Mouse (Mus musculus) embryonic stem cell, embryonic (primary cell): ENCODE measurements around the gene Grcc10.

ENCODE experiments used
- CTCF ChIA-PET, 4 experiments: fragments of 300-600 bp in 2 of 4; fragments of 350-600 bp in 2 of 4; sonication (Branson Sonifier 250); formaldehyde crosslinking; loops; one replicate each; lab custom pipeline; 2022; ENCODE audit warnings: inconsistent platforms in 2 of 4; lab: Charles Lee
- POLR2A ChIA-PET, 4 experiments: fragments of 300-600 bp in 2 of 4; fragments of 350-600 bp in 2 of 4; sonication (Branson Sonifier 250); formaldehyde crosslinking; loops; one replicate each; lab custom pipeline; 2022; ENCODE audit warnings: antibody characterized with exemption in 4 of 4, inconsistent platforms in 1 of 4; lab: Charles Lee

Gene Grcc10

GRCm38 (mm10) chr6:124706061-124706627, 35.0 kb downstream of the Grcc10 start:
- POLR2A ChIA-PET: interaction anchor here (0.5 to 24.9 kb wide), 25 partner anchors 8 to 225 kb away, joined by 3 to 686 read pairs (median 4); partner anchors contain the start of genes Grcc10 (in 2 of the 4), Ptpn6 (in 2 of the 4), Atn1 (in 1 of the 4) and Spsb2 (in 1 of the 4)
- CTCF ChIA-PET: interaction anchor here in 3 of 4 experiments (0.6 to 1.1 kb wide), 3 partner anchors 34 to 53 kb away, joined by 3 to 7 read pairs (median 6); no protein-coding TSS in a partner anchor

GRCm38 (mm10) chr6:124704417-124704816, 36.8 kb downstream of the Grcc10 start:
- ChIA-PET POLR2A (interaction anchor here in 3 of 4 experiments (0.8 to 24.9 kb wide), 16 partner anchors 7 to 230 kb away, joined by 3 to 686 read pairs (median 8); partner anchors contain the start of genes Emg1 (in 2 of the 3), Grcc10 (in 2 of the 3), Phb2 (in 2 of the 3) and Ptpn6 (in 2 of the 3)), CTCF (interaction anchor here (0.5 to 1.2 kb wide), 9 partner anchors 13 to 1940 kb away, joined by 3 to 8 read pairs (median 3); no protein-coding TSS in a partner anchor)

- ChIA-PET POLR2A (interaction anchor here (0.5 to 24.9 kb wide), 26 partner anchors 8 to 227 kb away, joined by 3 to 686 read pairs (median 8); partner anchors contain the start of genes Grcc10 (in 4 of the 4), Emg1 (in 3 of the 4), Phb2 (in 3 of the 4) and Ptpn6 (in 3 of the 4)), CTCF (interaction anchor here (0.5 to 2.2 kb wide), 6 partner anchors 12 to 1940 kb away, joined by 3 to 8 read pairs (median 8); partner anchors contain the start of gene C1rl (in 1 of the 4))
Measured at GRCm38 (mm10) chr6:124703789-124704188, 37.4 kb downstream of the Grcc10 start.

DNA sequence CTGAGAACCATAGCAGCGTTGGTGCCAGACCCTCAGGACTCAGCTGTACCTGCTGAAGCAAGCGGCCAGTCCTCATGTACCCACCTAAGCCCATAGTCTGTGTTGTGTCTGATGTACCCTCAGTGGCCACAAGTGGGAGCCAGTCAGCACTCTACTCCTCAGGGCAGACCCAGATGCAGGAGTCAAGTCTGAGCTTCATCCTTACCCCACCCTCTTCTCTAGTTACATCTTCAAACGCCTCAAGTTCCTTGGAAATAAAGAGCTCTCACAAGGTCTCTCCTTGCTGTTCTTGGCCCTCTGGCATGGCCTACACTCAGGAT, 38.4 kb downstream of the Grcc10 start:
- POLR2A ChIA-PET: interaction anchor here (0.6 to 24.9 kb wide), 70 partner anchors 8 to 512 kb away, joined by 3 to 686 read pairs (median 5); partner anchors contain the start of genes Emg1 (in 4 of the 4), Grcc10 (in 4 of the 4), Phb2 (in 4 of the 4) and Lpcat3 (in 3 of the 4)
- CTCF ChIA-PET: interaction anchor here (0.6 to 2.9 kb wide), 82 partner anchors 9 to 489 kb away, joined by 3 to 22 read pairs (median 4); partner anchors contain the start of genes Emg1 (in 4 of the 4), Phb2 (in 4 of the 4), C1rl (in 3 of the 4) and Lpcat3 (in 3 of the 4)

DNA sequence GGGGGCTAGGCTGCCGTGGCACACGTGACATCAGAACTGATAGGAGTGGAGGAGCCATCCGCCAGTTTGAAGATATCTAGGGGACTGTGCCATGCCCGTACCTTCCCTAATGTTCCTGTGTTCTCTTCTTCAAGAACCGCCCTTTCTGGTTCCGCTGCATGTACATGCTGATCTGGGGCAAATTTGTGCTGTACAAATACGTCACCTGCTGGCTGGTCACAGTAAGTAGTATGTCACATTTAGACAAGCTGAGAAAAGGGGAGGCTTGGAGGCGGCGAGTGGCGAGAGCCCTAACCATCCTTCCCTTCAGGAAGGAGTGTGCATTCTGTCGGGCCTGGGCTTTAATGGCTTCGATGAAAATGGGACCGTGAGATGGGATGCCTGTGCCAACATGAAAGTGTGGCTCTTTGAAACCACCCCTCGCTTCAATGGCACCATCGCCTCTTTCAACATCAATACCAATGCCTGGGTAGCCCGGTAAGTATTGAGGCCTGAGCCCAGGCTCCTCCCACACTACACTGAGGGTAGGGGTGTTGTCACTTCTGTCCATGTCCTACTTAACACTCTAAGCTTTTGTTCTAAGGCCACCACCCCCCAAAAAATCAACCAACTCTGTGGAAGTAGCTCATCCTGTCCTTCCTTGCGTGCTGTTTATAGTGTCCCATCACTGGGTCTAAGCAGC, 38.9 kb downstream of the Grcc10 start:
- POLR2A ChIA-PET: interaction anchor here (0.6 to 24.9 kb wide), 76 partner anchors 8 to 513 kb away, joined by 3 to 686 read pairs (median 4); partner anchors contain the start of genes Emg1 (in 4 of the 4), Grcc10 (in 4 of the 4), Phb2 (in 4 of the 4) and Lpcat3 (in 3 of the 4)
- CTCF ChIA-PET: interaction anchor here (0.5 to 2.9 kb wide), 71 partner anchors 8 to 490 kb away, joined by 3 to 22 read pairs (median 4); partner anchors contain the start of genes Lpcat3 (in 3 of the 4), Atn1 (in 2 of the 4), C1rl (in 2 of the 4) and Cdca3 (in 2 of the 4)

GRCm38 (mm10) chr6:124701338-124701737, 39.8 kb downstream of the Grcc10 start:
- ChIA-PET POLR2A (interaction anchor here (0.6 to 24.9 kb wide), 33 partner anchors 9 to 475 kb away, joined by 3 to 686 read pairs (median 4); partner anchors contain the start of genes Emg1 (in 4 of the 4), Grcc10 (in 4 of the 4), Phb2 (in 4 of the 4) and Lpcat3 (in 2 of the 4)), CTCF (interaction anchor here (0.6 to 2.9 kb wide), 17 partner anchors 8 to 389 kb away, joined by 3 to 22 read pairs (median 4); partner anchors contain the start of genes Emg1 (in 1 of the 4), Lpcat3 (in 1 of the 4) and Phb2 (in 1 of the 4))

GRCm38 (mm10) chr6:124699962-124700610, 41.1 kb downstream of the Grcc10 start:
- CTCF ChIA-PET: interaction anchor here in 2 of 4 experiments (0.9 to 1.4 kb wide), 4 partner anchors 12 to 390 kb away, joined by 3 to 4 read pairs (median 3); partner anchors contain the start of genes Emg1 (in 1 of the 2) and Phb2 (in 1 of the 2)
- POLR2A ChIA-PET: interaction anchor here (0.5 to 24.9 kb wide), 21 partner anchors 7 to 545 kb away, joined by 3 to 686 read pairs (median 4); partner anchors contain the start of genes Grcc10 (in 4 of the 4), Emg1 (in 2 of the 4), Phb2 (in 2 of the 4) and Ptpn6 (in 2 of the 4)

GRCm38 (mm10) chr6:124699366-124699765, 41.8 kb downstream of the Grcc10 start:
- ChIA-PET CTCF (interaction anchor here in 2 of 4 experiments (0.9 to 1.5 kb wide), 5 partner anchors 13 to 331 kb away, joined by 3 to 4 read pairs (median 3); partner anchors contain the start of genes Emg1 (in 1 of the 2) and Phb2 (in 1 of the 2)), POLR2A (interaction anchor here in 3 of 4 experiments (0.6 to 24.9 kb wide), 20 partner anchors 7 to 231 kb away, joined by 3 to 686 read pairs (median 4); partner anchors contain the start of genes Emg1 (in 2 of the 3), Grcc10 (in 2 of the 3), Phb2 (in 2 of the 3) and Ptpn6 (in 2 of the 3))

GRCm38 (mm10) chr6:124698751-124699150, 42.4 kb downstream of the Grcc10 start:
- ChIA-PET POLR2A (interaction anchor here in 3 of 4 experiments (0.6 to 24.9 kb wide), 11 partner anchors 8 to 107 kb away, joined by 3 to 686 read pairs (median 5); partner anchors contain the start of genes Emg1 (in 2 of the 3), Grcc10 (in 2 of the 3), Phb2 (in 2 of the 3) and Ptpn6 (in 2 of the 3)), CTCF (interaction anchor here in 2 of 4 experiments (0.6 to 1.5 kb wide), 6 partner anchors 13 to 332 kb away, joined by 3 to 4 read pairs (median 3); partner anchors contain the start of genes Emg1 (in 1 of the 2) and Phb2 (in 1 of the 2))

DNA sequence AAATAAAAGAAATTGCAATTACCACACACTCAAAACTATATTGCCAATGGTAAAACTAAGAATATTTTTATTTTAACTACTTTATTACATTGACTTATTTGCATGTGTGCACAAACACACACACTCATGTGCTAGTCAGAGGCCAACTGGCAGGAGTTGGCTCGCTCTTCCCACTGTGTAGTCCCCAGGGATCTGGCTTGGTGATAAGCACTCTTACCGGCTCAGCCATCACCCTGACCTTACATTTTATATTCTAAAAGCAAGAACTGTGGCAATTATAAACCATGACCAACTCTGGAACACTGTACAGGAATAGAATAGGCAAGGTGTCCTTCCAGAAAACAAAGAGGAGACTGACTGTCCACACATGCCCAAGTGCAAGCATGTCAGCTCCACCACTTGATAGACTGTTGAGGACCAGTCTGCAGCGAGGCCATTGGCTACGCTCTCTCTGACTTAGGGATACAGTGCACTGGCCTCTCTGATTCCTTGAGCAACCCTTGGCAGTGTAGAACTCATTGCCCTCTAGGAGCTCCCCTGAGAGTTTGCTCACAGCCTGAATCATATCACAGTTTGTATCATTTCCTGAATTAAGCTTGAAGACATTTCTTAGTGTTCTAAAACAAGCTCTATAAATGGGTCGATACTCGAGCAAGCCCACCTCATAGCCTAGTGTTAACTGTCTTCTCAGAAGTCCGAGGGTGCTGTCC, 44.6 kb downstream of the Grcc10 start:
- ChIA-PET CTCF (no interaction called here), POLR2A (interaction anchor here in 2 of 4 experiments (0.5 to 24.9 kb wide), 8 partner anchors 9 to 1945 kb away, joined by 3 to 686 read pairs (median 5); partner anchors contain the start of genes Grcc10 (in 2 of the 2) and Ptpn6 (in 2 of the 2))

- POLR2A ChIA-PET: interaction anchor here in 2 of 4 experiments (0.8 to 5.1 kb wide), 17 partner anchors 7 to 60 kb away, joined by 3 to 39 read pairs (median 6); partner anchors contain the start of genes Grcc10 (in 2 of the 2), Emg1 (in 1 of the 2), Phb2 (in 1 of the 2) and Ptpn6 (in 1 of the 2)
- CTCF ChIA-PET: interaction anchor here (0.7 to 2.0 kb wide), 6 partner anchors 8 to 455 kb away, joined by 3 to 18 read pairs (median 4); no protein-coding TSS in a partner anchor
Measured at GRCm38 (mm10) chr6:124694166-124694955, 46.8 kb downstream of the Grcc10 start.

- CTCF ChIA-PET: interaction anchor here (0.9 to 2.0 kb wide), 4 partner anchors 9 kb away, joined by 3 to 18 read pairs (median 9); no protein-coding TSS in a partner anchor
- POLR2A ChIA-PET: interaction anchor here in 3 of 4 experiments (0.6 to 5.1 kb wide), 18 partner anchors 7 to 61 kb away, joined by 3 to 39 read pairs (median 8); partner anchors contain the start of genes Emg1 (in 2 of the 3), Grcc10 (in 2 of the 3) and Phb2 (in 2 of the 3)
Measured at GRCm38 (mm10) chr6:124693243-124693981, 47.8 kb downstream of the Grcc10 start.

DNA sequence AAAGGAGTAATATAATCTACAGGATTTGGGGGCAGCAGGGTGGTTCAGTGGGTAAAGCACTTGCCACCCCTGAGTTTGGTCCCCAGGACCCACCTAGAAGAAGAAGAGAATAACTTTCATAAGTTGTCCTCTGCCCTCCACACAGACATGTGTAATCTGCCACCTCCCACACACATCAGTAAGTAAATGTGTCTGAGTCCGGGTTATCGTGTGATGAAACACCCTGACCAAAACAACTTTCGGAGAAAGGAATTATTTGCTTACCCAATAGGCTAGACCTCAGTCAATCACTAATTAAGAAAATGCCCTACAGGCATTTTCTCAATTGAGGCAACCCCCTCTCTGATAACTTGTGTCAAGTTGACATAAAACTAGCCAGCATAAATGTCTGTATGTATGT, 50.7 kb downstream of the Grcc10 start:
- CTCF ChIA-PET: no interaction called here
- POLR2A ChIA-PET: interaction anchor here in 2 of 4 experiments (0.9 to 4.6 kb wide), 3 partner anchors 11 to 51 kb away, joined by 4 to 39 read pairs (median 6); partner anchors contain the start of gene Grcc10 (in 1 of the 2)
